Mouse (Mus musculus): ENCODE measurements at regions not wholly inside any gene's neighbourhood (a gene's known extent, or its start where the extent isn't known, plus 50 kb on each side); places are given as distances from the start of the nearest gene placed in this dataset.

DNA sequence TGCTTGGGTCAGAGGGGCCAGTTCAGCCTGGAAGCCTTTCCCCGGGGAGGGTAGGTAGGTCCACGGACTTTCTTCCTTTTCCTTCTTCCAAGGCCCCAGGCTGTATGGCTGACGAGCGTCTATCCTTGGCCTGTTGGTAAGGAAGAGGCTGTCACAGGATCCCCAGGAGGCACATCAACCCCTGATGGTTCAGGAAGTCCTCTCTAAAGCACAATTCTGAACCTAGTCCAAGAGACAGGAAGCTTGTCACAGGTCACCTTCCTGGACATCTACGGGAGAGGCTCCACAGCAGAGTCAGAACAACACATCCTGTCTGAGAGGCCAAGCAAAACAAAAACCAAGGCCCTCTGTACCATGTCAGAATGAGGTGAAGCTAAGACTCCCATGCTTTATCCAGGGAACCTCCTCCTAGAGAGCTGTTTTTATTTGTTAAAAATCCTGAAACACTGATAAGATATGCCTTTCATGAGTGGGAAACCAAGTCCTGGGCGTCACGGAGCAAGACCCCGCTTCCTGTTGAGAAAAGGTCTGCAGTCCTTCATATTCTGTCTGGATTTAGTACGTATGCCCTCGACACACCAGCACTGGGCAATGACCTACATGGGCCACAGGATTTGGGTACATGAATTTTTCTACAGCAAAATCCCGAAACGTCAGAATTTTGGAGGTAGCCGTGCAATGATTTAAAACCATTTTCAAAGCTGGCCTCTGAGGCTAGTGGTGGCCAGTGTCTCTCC, 52.0 kb upstream of the Snrk start:
- Histone ChIP-seq H3K4me1 (ENCODE audit: control insufficient read depth, insufficient read depth, insufficient read length, low read length) (peaks cover 60% of the 10 kb centered on the region), H3K4me3 (ENCODE audit: insufficient read depth, low read depth, low read length) (0 out of 2 replicates have a peak overlapping the region, but pooled peaks have one; percentile 28), H3K27ac (replicated peaks; ENCODE audit: low read depth, low read length) (peak overlapping the region; percentile 100)

- peak overlapping the region; percentile 79 for H3K27ac ChIP-seq (replicated peaks; ENCODE audit: low read depth, low read length)
- H3K4me1 ChIP-seq (ENCODE audit: control insufficient read depth, insufficient read depth, insufficient read length, low read length), result peaks cover 21% of the 10 kb centered on the region
- no peak overlapping the region for H3K4me3 ChIP-seq (ENCODE audit: insufficient read depth, low read depth, low read length)
These were observed 59.1 kb upstream of the Pomgnt2 start for GRCm38 (mm10) chr9:122055820-122056550.

DNA sequence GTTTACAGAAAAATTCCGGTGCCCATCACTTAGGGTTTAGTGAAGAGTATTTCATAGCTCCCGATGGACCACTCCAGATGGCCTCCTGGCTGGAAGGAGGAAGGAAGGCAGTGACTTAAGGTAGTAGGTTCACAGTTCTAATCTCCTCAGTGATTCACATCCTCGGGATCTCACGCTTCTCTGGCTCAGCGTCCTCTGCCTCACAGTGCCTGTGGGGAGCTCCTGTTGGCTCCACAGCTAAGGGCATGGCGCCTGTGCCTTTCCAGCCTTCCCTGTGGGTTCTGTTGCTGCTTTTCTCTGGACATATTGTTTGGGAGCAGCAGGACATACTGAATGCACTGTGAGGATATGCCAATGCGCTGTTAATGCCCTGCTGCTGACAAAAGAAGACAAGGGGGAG, 54.8 kb upstream of the Pomgnt2 start:
- Histone ChIP-seq H3K27ac (replicated peaks; ENCODE audit: low read depth, low read length) (peak overlapping the region; percentile 7; the same call in 1 of the 2 replicates), H3K4me1 (ENCODE audit: control insufficient read depth, insufficient read depth, insufficient read length, low read length) (peaks cover 12% of the 10 kb centered on the region), H3K4me3 (ENCODE audit: insufficient read depth, low read depth, low read length) (no peak overlapping the region)

DNA sequence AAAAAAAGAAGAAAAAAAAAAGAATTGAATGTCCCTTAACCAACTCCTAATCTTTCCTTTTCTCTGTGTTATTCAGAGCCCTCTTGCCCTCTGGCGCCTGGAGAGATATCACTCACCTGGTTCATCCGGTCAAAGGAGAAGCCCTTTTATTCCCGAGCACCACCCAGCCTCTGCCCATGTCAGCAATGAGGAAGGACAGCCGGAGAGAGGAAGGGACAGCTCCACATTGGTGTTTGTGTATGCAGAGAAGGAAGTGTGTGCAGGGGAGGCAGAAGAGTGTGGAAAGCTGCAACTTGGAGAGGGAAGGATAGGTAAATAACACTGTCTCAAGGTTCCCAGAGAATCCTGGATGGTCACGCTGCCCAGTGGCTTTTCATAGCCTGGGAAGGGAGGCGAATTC, 54.2 kb upstream of the Pomgnt2 start:
- H3K4me1 ChIP-seq (ENCODE audit: control insufficient read depth, insufficient read depth, insufficient read length, low read length), result peaks cover 12% of the 10 kb centered on the region
- H3K27ac ChIP-seq (replicated peaks; ENCODE audit: low read depth, low read length), result peak overlapping the region; percentile 7
- H3K4me3 ChIP-seq (ENCODE audit: insufficient read depth, low read depth, low read length), result no peak overlapping the region

- Histone ChIP-seq H3K4me1 (ENCODE audit: control insufficient read depth, insufficient read depth, insufficient read length, low read length) (peaks cover 12% of the 10 kb centered on the region), H3K27ac (replicated peaks; ENCODE audit: low read depth, low read length) (no peak overlapping the region), H3K4me3 (ENCODE audit: insufficient read depth, low read depth, low read length) (no peak overlapping the region)
These were observed 52.1 kb upstream of the Pomgnt2 start for GRCm38 (mm10) chr9:122048999-122049398.

- peaks cover 12% of the 10 kb centered on the region for H3K4me1 ChIP-seq (ENCODE audit: control insufficient read depth, insufficient read depth, insufficient read length, low read length)
- no peak overlapping the region for H3K27ac ChIP-seq (replicated peaks; ENCODE audit: low read depth, low read length)
- H3K4me3 ChIP-seq (ENCODE audit: insufficient read depth, low read depth, low read length), result no peak overlapping the region
These were observed 51.2 kb upstream of the Pomgnt2 start for GRCm38 (mm10) chr9:122047962-122048625.
